Mouse (Mus musculus): ENCODE measurements around the gene She. TPM values are rescaled to one million over a fixed set of nuclear protein-coding genes. Genes with fewer than 3 reads are reported as not detected.

The She gene
- 2.3 and 2.6 TPM in 2 replicates for polyA plus RNA-seq (2015; fragmentation: Nextera tagmentation; extraction: Ambion mirVana)

DNA sequence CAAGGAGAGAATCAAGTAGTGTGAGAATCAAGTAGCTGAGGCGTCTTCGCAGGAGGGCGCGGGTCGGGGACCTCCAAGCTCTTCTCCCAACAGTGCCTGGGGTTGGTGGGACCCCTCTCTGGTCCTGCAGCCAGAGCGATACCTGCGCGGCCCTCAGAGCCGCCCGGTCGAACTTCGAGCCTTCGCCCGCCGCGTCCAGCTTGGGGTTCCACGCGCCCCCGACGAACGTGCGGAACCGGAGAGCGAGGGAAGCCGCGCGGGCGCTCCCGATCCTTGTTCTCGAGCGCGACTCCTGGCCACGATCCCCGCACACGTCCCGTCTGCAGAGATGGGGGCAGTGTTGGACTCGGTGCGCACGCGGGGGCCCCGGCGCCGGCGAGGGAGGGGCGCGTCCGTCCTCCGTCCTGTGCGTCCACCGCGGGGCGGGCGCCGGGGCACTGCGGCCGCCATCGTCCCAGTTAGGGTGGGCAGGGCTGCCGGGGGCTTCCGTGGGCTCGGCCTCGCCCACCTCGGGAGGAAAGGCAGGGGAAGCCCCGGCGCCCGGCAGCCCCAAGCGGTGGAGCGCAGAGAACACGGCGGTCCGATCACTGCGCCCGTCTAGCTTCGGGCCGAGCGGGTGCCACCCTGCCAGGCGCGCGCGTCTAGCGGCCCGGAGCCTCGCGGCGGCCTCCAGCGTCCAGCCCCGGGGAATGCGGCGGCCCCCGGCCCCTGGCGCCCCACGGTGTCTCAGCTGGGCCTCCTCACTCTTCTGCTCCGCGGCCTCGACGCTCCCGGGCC is at the start of gene She:
She (plus strand) TSS at position 556 of the 777 bp plus-strand sequence.
- peak within 1 kb of the TSS; percentile 74 for H3K9ac ChIP-seq (ENCODE audit: low read depth, low read length)
- H3K4me3 ChIP-seq (ENCODE audit: low read length), result peak within 1 kb of the TSS; percentile 55
- peak; percentile 53 for ATAC-seq
- H3K27me3 ChIP-seq (replicated peaks; ENCODE audit: control insufficient read depth, insufficient read depth, low read length), result peaks cover 50% of the 10 kb centered on the region
- WGBS, result 2% methylated on average over 82 of the region's 96 CpGs
- peaks cover 12% of the 10 kb centered on the region for H3K4me1 ChIP-seq (ENCODE audit: control insufficient read depth, insufficient read depth, low read length)
- H3K4me2 ChIP-seq (ENCODE audit: low read depth, low read length), result peak within 1 kb of the TSS; percentile 66
- no peaks in the 10 kb centered on the region for H3K9me3 ChIP-seq (ENCODE audit: control insufficient read depth, low read length)
- no peaks in the 10 kb centered on the region for H3K36me3 ChIP-seq (ENCODE audit: control insufficient read depth, insufficient read depth, low read length)
- no peak within 1 kb of the TSS for H3K27ac ChIP-seq (ENCODE audit: low read length)

DNA sequence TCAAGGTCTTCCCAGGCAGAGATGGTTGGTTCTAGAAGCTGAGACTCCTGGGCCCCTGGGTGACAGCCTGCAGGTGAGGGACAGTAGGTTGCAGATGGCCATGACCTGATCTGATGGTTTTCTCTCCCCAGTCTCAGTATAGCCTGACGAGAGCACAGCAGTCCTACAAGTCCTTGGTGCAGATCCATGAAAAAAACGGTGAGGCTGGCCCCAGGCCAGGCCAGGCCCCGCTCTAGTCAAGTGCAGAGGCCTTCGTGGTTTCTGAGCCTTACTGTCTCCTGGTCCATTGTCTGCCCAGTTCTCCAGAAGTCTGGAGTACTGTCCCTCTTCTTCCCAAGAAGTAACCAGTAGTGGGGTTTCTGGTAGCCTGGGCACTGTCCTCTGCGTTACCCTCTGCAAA is 49.5 kb upstream of the She start:
- Histone ChIP-seq H3K4me1 (ENCODE audit: control insufficient read depth, insufficient read depth, low read length) (0 out of 2 replicates have a peak, but pooled peaks cover 2% of the 10 kb centered on the region), H3K36me3 (ENCODE audit: control insufficient read depth, insufficient read depth, low read length) (peaks cover 8% of the 10 kb centered on the region; the same call in 1 of the 2 replicates), H3K27me3 (replicated peaks; ENCODE audit: control insufficient read depth, insufficient read depth, low read length) (no peaks in the 10 kb centered on the region), H3K4me3 (ENCODE audit: low read length) (no peak overlapping the region), H3K27ac (ENCODE audit: low read length) (no peak overlapping the region), H3K9me3 (ENCODE audit: control insufficient read depth, low read length) (no peaks in the 10 kb centered on the region), H3K4me2 (ENCODE audit: low read depth, low read length) (no peak overlapping the region), H3K9ac (ENCODE audit: low read depth, low read length) (no peak overlapping the region)
- ATAC-seq, result no peak
- WGBS, result 89% methylated on average over 5 of the region's 5 CpGs

- Histone ChIP-seq H3K27ac (ENCODE audit: low read length) (no peak overlapping the region), H3K4me1 (ENCODE audit: control insufficient read depth, insufficient read depth, low read length) (0 out of 2 replicates have a peak, but pooled peaks cover 2% of the 10 kb centered on the region), H3K36me3 (ENCODE audit: control insufficient read depth, insufficient read depth, low read length) (peaks cover 2% of the 10 kb centered on the region; the same call in 1 of the 2 replicates), H3K4me3 (ENCODE audit: low read length) (no peak overlapping the region), H3K9me3 (ENCODE audit: control insufficient read depth, low read length) (no peaks in the 10 kb centered on the region), H3K27me3 (replicated peaks; ENCODE audit: control insufficient read depth, insufficient read depth, low read length) (no peaks in the 10 kb centered on the region), H3K4me2 (ENCODE audit: low read depth, low read length) (peak overlapping the region; percentile 30), H3K9ac (ENCODE audit: low read depth, low read length) (peak overlapping the region; percentile 48)
- ATAC-seq, result peak; percentile 75
- 18% methylated on average over 11 of the region's 11 CpGs for WGBS
These were observed 46.0 kb upstream of the She start for GRCm38 (mm10) chr3:89784991-89785753.

DNA sequence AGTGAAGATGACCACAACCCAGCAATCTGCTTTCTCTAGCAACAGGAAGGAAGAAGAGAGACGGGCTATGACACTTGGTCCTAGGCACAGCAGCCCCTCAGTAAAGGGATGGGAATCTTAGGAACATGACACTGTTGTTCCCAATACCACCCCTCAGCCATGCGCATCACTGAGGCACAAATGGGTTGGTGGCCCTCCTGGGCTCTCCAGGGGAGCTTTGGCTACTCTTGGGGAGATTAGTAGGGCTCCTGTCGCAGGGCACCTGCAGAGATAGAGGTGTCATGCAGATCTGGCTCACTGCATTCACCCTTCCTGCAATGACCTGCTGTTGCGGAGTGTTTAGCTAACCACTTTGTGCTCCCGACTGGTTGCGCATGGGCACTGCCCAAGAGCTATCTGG is 44.9 kb upstream of the She start:
- Histone ChIP-seq H3K36me3 (ENCODE audit: control insufficient read depth, insufficient read depth, low read length) (no peaks in the 10 kb centered on the region; the same call in 1 of the 2 replicates), H3K27ac (ENCODE audit: low read length) (no peak overlapping the region), H3K9ac (ENCODE audit: low read depth, low read length) (no peak overlapping the region), H3K4me2 (ENCODE audit: low read depth, low read length) (no peak overlapping the region), H3K9me3 (ENCODE audit: control insufficient read depth, low read length) (no peaks in the 10 kb centered on the region), H3K4me3 (ENCODE audit: low read length) (no peak overlapping the region), H3K27me3 (replicated peaks; ENCODE audit: control insufficient read depth, insufficient read depth, low read length) (no peaks in the 10 kb centered on the region), H3K4me1 (ENCODE audit: control insufficient read depth, insufficient read depth, low read length) (no peaks in the 10 kb centered on the region)
- 86% methylated on average over 6 of the region's 6 CpGs for WGBS
- ATAC-seq, result no peak

DNA sequence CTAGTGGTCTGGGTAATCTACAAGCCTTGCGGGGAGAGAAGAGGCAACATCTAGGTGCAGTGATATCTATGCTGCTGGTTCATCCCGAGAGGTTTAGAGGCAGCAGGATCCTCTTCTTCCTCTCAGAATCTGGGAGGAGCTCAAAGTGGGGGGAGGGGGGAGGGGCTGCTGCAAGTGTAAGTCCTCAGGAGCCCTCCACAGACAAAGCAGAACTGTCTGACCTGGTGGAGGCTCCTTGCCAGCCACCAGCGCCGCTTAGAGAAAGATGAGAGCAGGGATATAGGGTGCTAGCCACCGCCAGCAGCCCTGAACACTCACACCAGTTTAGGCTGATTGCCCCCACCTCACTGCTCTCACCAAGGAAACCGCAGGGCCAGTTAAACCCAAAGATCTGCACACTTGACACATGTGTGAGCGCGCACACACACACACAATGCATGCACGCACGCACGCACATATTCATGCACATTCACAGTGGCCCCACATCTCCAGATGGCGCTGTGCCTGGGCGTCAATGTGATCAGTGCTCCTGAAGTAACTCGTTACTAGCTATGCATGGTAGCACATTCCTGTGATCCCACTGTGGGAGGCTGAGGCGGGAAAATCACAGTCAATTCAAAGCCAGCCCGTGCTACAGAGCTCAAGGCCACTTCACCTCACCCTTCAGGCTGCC is 42.4 kb upstream of the She start:
- H3K9me3 ChIP-seq (ENCODE audit: control insufficient read depth, low read length), result no peaks in the 10 kb centered on the region
- no peak for ATAC-seq
- WGBS, result 78% methylated on average over 16 of the region's 16 CpGs
- no peaks in the 10 kb centered on the region for H3K27me3 ChIP-seq (replicated peaks; ENCODE audit: control insufficient read depth, insufficient read depth, low read length)
- no peak overlapping the region for H3K27ac ChIP-seq (ENCODE audit: low read length)
- H3K9ac ChIP-seq (ENCODE audit: low read depth, low read length), result no peak overlapping the region
- no peaks in the 10 kb centered on the region for H3K36me3 ChIP-seq (ENCODE audit: control insufficient read depth, insufficient read depth, low read length)
- no peak overlapping the region for H3K4me2 ChIP-seq (ENCODE audit: low read depth, low read length)
- no peaks in the 10 kb centered on the region for H3K4me1 ChIP-seq (ENCODE audit: control insufficient read depth, insufficient read depth, low read length)
- H3K4me3 ChIP-seq (ENCODE audit: low read length), result no peak overlapping the region

DNA sequence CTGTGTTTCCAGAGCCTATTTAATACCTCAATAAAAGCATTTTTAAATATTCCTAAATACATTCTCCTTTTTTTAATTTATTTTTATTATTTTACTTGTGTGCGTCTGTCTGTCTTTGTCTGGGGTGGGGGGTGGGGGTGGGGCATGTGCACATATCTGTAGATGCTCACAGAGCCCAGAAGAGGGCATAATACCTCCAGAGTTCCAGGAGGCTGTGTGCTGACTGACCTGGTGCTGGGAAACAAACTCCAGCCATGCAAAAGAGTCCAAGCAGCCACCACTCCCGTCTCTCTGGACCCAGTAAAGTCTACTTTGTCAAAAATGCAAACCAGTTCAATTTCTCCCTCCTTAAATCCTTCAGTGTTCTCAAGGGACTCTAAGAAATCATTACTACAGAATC is 36.6 kb upstream of the She start:
- Histone ChIP-seq H3K4me1 (ENCODE audit: control insufficient read depth, insufficient read depth, low read length) (no peaks in the 10 kb centered on the region), H3K4me3 (ENCODE audit: low read length) (no peak overlapping the region), H3K36me3 (ENCODE audit: control insufficient read depth, insufficient read depth, low read length) (no peaks in the 10 kb centered on the region), H3K27me3 (replicated peaks; ENCODE audit: control insufficient read depth, insufficient read depth, low read length) (no peaks in the 10 kb centered on the region), H3K9me3 (ENCODE audit: control insufficient read depth, low read length) (no peaks in the 10 kb centered on the region), H3K4me2 (ENCODE audit: low read depth, low read length) (no peak overlapping the region), H3K27ac (ENCODE audit: low read length) (no peak overlapping the region), H3K9ac (ENCODE audit: low read depth, low read length) (no peak overlapping the region)
- WGBS, result 59% methylated on average over 2 of the region's 2 CpGs
- ATAC-seq, result no peak

- H3K27me3 ChIP-seq (replicated peaks; ENCODE audit: control insufficient read depth, insufficient read depth, low read length), result no peaks in the 10 kb centered on the region
- 67% methylated on average over 5 of the region's 5 CpGs for WGBS
- no peaks in the 10 kb centered on the region for H3K36me3 ChIP-seq (ENCODE audit: control insufficient read depth, insufficient read depth, low read length)
- H3K9me3 ChIP-seq (ENCODE audit: control insufficient read depth, low read length), result no peaks in the 10 kb centered on the region
- H3K4me1 ChIP-seq (ENCODE audit: control insufficient read depth, insufficient read depth, low read length), result no peaks in the 10 kb centered on the region
- no peak overlapping the region for H3K27ac ChIP-seq (ENCODE audit: low read length)
- H3K4me3 ChIP-seq (ENCODE audit: low read length), result no peak overlapping the region
- no peak overlapping the region for H3K9ac ChIP-seq (ENCODE audit: low read depth, low read length)
- H3K4me2 ChIP-seq (ENCODE audit: low read depth, low read length), result no peak overlapping the region
- ATAC-seq, result no peak
These were observed 35.4 kb upstream of the She start for GRCm38 (mm10) chr3:89795746-89796145.

DNA sequence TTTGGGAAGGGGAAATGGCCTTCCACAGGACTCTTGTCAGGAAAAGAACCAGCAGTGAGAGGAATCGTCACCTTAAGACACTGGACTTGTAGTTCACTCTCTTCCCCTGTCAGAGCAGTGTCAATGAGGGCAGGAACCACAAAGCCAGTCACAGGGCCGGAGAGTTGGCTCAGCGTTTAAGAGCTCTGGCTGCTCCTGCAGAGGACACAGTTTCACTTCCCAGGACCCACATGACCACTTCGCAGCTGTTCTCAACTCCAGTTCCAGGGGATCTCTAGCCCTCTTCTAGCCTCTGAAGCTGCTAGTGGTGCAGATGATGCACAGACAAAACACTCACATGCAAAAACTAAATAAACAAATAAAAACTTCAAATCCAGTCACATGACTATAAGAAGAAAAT is 34.8 kb upstream of the She start:
- no peak overlapping the region for H3K4me3 ChIP-seq (ENCODE audit: low read length)
- no peaks in the 10 kb centered on the region for H3K27me3 ChIP-seq (replicated peaks; ENCODE audit: control insufficient read depth, insufficient read depth, low read length)
- no peak overlapping the region for H3K4me2 ChIP-seq (ENCODE audit: low read depth, low read length)
- no peaks in the 10 kb centered on the region for H3K9me3 ChIP-seq (ENCODE audit: control insufficient read depth, low read length)
- H3K4me1 ChIP-seq (ENCODE audit: control insufficient read depth, insufficient read depth, low read length), result no peaks in the 10 kb centered on the region
- no peak overlapping the region for H3K27ac ChIP-seq (ENCODE audit: low read length)
- H3K36me3 ChIP-seq (ENCODE audit: control insufficient read depth, insufficient read depth, low read length), result no peaks in the 10 kb centered on the region
- 37% methylated on average over 4 of the region's 4 CpGs for WGBS
- ATAC-seq, result no peak
- H3K9ac ChIP-seq (ENCODE audit: low read depth, low read length), result no peak overlapping the region

- no peak for ATAC-seq
- Histone ChIP-seq H3K9me3 (ENCODE audit: control insufficient read depth, low read length) (no peaks in the 10 kb centered on the region), H3K36me3 (ENCODE audit: control insufficient read depth, insufficient read depth, low read length) (no peaks in the 10 kb centered on the region), H3K27ac (ENCODE audit: low read length) (no peak overlapping the region), H3K27me3 (replicated peaks; ENCODE audit: control insufficient read depth, insufficient read depth, low read length) (no peaks in the 10 kb centered on the region), H3K4me2 (ENCODE audit: low read depth, low read length) (no peak overlapping the region), H3K4me3 (ENCODE audit: low read length) (no peak overlapping the region), H3K9ac (ENCODE audit: low read depth, low read length) (no peak overlapping the region), H3K4me1 (ENCODE audit: control insufficient read depth, insufficient read depth, low read length) (0 out of 2 replicates have a peak, but pooled peaks cover 3% of the 10 kb centered on the region)
- 75% methylated on average over 3 of the region's 3 CpGs for WGBS
These were observed 32.7 kb upstream of the She start for GRCm38 (mm10) chr3:89798518-89798917.
